Mouse (Mus musculus) hindbrain, embryonic 14.5 days (tissue): ENCODE results near the gene Hdhd5. TPM values are rescaled to one million over a fixed set of nuclear protein-coding genes. Genes with fewer than 3 reads are reported as not detected.

Experiments used
- ATAC-seq: fragments of 200-750 bp; cut with Nextera tagmentation; 2 replicates; pipeline ENCODE4 v1.8.0; 2017; ENCODE audit warnings: moderate number of reproducible peaks, mild to moderate bottlenecking, moderate TSS enrichment, moderate library complexity; ENCODE audit not compliant: low FRiP score
- DNase-seq: peaks from one replicate; pipeline ENCODE4 v3.0.0-alpha.2; 2015; ENCODE audit warnings: low spot score
- H3K27ac ChIP-seq: fragments of 300-500 bp; sonication (generic); 2 replicates; pipeline ENCODE4 v1.5.1; 2014; ENCODE audit warnings: mild to moderate bottlenecking, moderate library complexity
- H3K27me3 ChIP-seq: fragments of 300-500 bp; sonication (generic); 2 replicates; pipeline ENCODE4 v1.6.1; 2014; ENCODE audit warnings: mild to moderate bottlenecking, low read length, mixed read lengths; ENCODE audit not compliant: control insufficient read depth, insufficient read depth
- H3K36me3 ChIP-seq: fragments of 300-500 bp; sonication (generic); replicated peaks from 2 replicates; pipeline ENCODE4 v1.6.1; 2014; ENCODE audit not compliant: control insufficient read depth, insufficient read depth
- H3K4me1 ChIP-seq: fragments of 300-500 bp; sonication (generic); replicated peaks from 2 replicates; pipeline ENCODE4 v1.6.1; 2014; ENCODE audit warnings: antibody characterized with exemption, low read length, mixed read lengths; ENCODE audit not compliant: control insufficient read depth, insufficient read depth
- H3K4me2 ChIP-seq: fragments of 300-500 bp; sonication (generic); replicated peaks from 2 replicates; pipeline ENCODE4 v1.6.1; 2014; ENCODE audit warnings: mild to moderate bottlenecking, moderate library complexity
- H3K4me3 ChIP-seq: fragments of 300-500 bp; sonication (generic); replicated peaks from 2 replicates; pipeline ENCODE4 v1.5.1; 2014; ENCODE audit warnings: mild to moderate bottlenecking, low read length
- H3K9ac ChIP-seq: fragments of 300-500 bp; sonication (generic); 2 replicates; pipeline ENCODE4 v1.6.1; 2014
- H3K9me3 ChIP-seq: fragments of 300-500 bp; sonication (generic); 2 replicates; pipeline ENCODE4 v1.6.1; 2016; ENCODE audit warnings: low read length; ENCODE audit not compliant: control insufficient read depth
- WGBS: fragments of 180-500 bp; shearing (Covaris S2); extraction: QIAGEN DNeasy Blood & Tissue Kit; methylation state at CpG from one replicate; pipeline ENCODE4 v1.1.7; 2014; 5-methylcytosine and 5-hydroxymethylcytosine counted together
- polyA plus RNA-seq: library from polyadenylated mRNA; unstranded; fragments of >200 nt; fragmentation: Nextera tagmentation; extraction: Ambion mirVana; gene quantifications from 2 replicates; pipeline ENCODE4 v1.2.1, GENCODE M21; 2014

Gene Hdhd5
- polyA plus RNA-seq, 1 experiment from 2014 or later, result 13.4 TPM

DNA sequence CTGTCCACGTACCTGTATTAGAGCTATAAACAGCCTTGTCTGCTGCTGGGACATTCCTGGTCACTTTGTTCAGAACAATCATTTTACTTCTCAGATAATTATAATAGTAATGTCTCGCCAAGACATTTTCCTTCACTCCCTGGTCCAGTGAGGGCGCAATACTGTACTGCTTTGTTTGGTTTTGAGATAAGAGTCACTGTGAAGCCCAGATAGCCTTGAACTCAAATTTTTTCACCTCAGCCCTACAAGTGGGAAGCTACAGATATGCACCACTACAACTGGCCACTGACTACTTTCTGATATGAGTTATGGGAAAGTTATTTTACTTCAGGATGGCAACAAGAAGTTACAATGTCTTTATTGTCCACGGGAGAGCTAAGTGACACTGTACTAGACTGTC, 14.7 kb downstream of the Hdhd5 start:
- DNase-seq (no peak), ATAC-seq (no peak)
- H3K36me3 ChIP-seq, result peaks cover 63% of the 10 kb centered on the region
- H3K9ac ChIP-seq, result no peak overlapping the region
- H3K4me1 ChIP-seq, result no peaks in the 10 kb centered on the region
- WGBS, result 96% methylated on average over 4 of the region's 4 CpGs
- H3K4me3 ChIP-seq, result no peak overlapping the region
- H3K27ac ChIP-seq, result no peak overlapping the region
- no peaks in the 10 kb centered on the region for H3K27me3 ChIP-seq
- no peak overlapping the region for H3K4me2 ChIP-seq
- H3K9me3 ChIP-seq, result no peaks in the 10 kb centered on the region

DNA sequence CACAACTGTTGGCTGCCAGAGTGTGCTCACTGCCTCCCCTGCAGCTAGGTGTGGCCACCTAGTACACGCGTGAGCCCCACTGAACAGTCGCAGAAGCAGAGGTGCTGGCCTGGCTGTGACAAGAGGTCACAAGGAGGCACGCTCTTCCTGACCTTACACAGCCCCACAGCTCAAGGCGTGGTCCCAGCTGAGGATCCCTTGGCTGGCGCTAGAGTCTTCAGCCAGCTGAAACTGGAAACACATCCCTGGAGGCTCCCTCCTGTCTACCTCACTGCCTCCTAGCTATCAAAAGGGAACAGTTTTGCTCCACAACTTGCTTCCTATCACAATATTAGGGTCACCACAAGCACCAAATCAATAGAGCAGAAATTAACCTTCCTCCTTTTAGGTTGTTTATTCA, 19.9 kb downstream of the Hdhd5 start:
- Histone ChIP-seq H3K4me3 (no peak overlapping the region), H3K4me1 (no peaks in the 10 kb centered on the region), H3K27me3 (no peaks in the 10 kb centered on the region), H3K36me3 (peaks cover 58% of the 10 kb centered on the region), H3K9ac (no peak overlapping the region), H3K9me3 (no peaks in the 10 kb centered on the region), H3K4me2 (no peak overlapping the region), H3K27ac (no peak overlapping the region)
- DNase-seq, result no peak
- no peak for ATAC-seq
- 90% methylated on average over 6 of the region's 6 CpGs for WGBS

DNA sequence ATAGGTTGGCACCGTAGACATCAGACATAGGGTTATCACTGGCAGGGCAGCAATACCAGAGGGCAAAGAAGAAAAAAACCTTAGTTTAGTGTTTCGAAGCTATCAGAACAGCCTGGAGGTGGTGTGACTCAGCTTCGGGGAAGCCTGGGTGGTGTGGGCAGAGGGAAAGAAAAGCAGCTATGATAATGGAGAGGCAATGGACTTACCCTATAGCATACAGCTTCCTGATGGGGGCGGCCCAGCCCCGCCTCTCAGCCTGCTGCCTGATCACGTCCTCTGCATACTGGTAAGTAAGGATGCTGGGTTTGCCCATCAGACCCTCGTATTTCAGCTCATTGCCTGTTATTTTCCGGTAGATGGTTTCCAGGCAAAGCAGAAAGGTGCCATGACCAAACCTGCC, 20.7 kb downstream of the Hdhd5 start:
- no peak overlapping the region for H3K4me2 ChIP-seq
- peaks cover 55% of the 10 kb centered on the region for H3K36me3 ChIP-seq
- no peaks in the 10 kb centered on the region for H3K9me3 ChIP-seq
- H3K9ac ChIP-seq, result no peak overlapping the region; the same call in 1 of the 2 replicates
- WGBS, result 91% methylated on average over 8 of the region's 8 CpGs
- no peak overlapping the region for H3K4me3 ChIP-seq
- no peaks in the 10 kb centered on the region for H3K27me3 ChIP-seq
- no peaks in the 10 kb centered on the region for H3K4me1 ChIP-seq
- H3K27ac ChIP-seq, result no peak overlapping the region
- no peak for ATAC-seq
- DNase-seq, result no peak

DNA sequence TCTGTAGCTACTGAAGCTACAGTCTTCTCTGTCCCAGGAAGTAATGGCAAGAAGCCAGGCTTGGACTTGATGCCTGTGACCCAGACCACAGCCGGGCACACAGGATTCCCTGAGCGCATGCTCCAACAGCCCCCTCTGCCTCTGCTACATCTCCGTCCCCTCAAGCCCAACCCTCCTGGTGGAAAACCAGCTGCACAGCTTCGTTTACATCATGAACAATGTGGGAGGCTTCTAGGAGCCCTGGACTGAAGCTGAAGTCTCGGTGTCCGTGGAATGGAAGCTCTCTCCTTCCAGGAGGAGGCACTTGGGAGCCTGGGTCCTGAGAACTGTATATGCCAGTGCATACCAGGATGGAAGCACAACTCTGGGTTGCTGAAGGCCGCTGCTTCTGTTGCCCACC, 21.1 kb downstream of the Hdhd5 start:
- H3K9me3 ChIP-seq, result no peaks in the 10 kb centered on the region
- no peak overlapping the region; the same call in 1 of the 2 replicates for H3K9ac ChIP-seq
- ATAC-seq (no peak), DNase-seq (no peak)
- H3K4me3 ChIP-seq, result no peak overlapping the region
- WGBS, result 85% methylated on average over 7 of the region's 7 CpGs
- no peaks in the 10 kb centered on the region for H3K27me3 ChIP-seq
- no peak overlapping the region for H3K4me2 ChIP-seq
- H3K27ac ChIP-seq, result no peak overlapping the region
- no peaks in the 10 kb centered on the region for H3K4me1 ChIP-seq
- H3K36me3 ChIP-seq, result peaks cover 55% of the 10 kb centered on the region

DNA sequence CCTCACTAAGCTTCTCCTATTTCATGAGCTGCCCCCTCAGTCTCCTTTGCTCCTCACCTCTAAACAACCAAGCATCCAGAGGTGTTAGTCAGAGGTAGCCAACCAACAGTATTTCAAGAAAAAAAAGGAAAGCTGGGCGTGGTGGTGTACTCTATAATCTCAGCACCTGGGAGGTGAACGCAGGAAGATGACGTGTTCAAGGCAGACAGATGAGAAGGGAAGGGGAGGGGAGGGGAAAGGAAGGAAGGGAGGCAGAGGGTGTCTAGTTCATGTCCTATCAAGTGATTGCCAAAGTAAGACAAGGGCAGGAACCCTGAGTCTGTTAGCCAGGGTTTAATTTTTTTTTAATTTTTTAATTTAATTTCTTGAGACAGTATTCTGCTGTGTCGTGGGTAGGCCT, 22.5 kb downstream of the Hdhd5 start:
- Histone ChIP-seq H3K4me2 (no peak overlapping the region), H3K36me3 (peaks cover 42% of the 10 kb centered on the region), H3K9me3 (no peaks in the 10 kb centered on the region), H3K4me3 (no peak overlapping the region), H3K27me3 (no peaks in the 10 kb centered on the region), H3K9ac (no peak overlapping the region), H3K4me1 (no peaks in the 10 kb centered on the region), H3K27ac (no peak overlapping the region)
- DNase-seq (no peak), ATAC-seq (no peak)
- WGBS, result 95% methylated on average over 4 of the region's 4 CpGs

DNA sequence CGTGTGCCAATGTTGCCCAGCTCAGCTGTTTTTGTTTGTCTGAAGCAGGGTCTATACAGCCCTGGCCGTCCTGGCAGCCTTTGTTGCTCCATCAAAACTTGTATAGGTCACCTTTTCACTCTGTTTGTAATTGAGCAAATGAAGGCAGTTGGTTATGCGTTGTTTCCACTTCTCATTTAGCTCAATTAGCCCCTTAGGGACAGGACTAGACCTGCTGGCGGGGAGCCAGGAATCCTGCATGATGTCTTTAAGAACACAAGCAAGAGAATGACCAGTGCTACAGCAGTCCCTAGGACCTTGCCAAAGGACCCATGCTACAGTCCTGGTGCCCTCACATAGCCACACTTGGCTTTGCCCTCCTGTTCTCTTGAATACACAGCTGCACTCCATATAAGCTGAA, 25.6 kb downstream of the Hdhd5 start:
- Histone ChIP-seq H3K27me3 (no peaks in the 10 kb centered on the region), H3K36me3 (peaks cover 25% of the 10 kb centered on the region), H3K4me2 (no peak overlapping the region), H3K9ac (no peak overlapping the region), H3K4me1 (no peaks in the 10 kb centered on the region), H3K27ac (no peak overlapping the region), H3K4me3 (no peak overlapping the region), H3K9me3 (no peaks in the 10 kb centered on the region)
- DNase-seq, result no peak
- 51% methylated on average over 4 of the region's 4 CpGs for WGBS
- ATAC-seq, result no peak

DNA sequence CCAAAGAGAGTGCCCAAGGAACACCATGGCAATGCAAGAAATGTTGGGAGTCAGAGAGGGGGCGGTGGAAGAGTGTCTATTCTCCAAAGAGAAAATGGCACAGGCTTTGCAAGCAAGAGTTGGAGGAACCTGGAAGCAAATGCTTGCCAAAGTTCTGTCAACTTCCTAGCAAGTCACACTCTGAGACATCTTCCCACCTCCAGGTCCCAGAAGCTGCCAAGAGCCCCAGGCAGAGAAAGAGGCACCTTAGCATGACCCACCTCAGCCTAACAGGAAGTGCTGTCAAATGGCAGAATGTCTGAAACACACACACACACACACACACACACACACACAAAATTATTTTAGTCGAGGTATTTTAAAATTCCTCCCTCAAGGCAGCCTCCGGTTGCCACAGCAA, 27.1 kb downstream of the Hdhd5 start:
- ATAC-seq (no peak), DNase-seq (no peak)
- 82% methylated on average over 3 of the region's 3 CpGs for WGBS
- H3K27ac ChIP-seq, result no peak overlapping the region
- H3K36me3 ChIP-seq, result 0 out of 2 replicates have a peak, but pooled peaks cover 12% of the 10 kb centered on the region
- H3K4me2 ChIP-seq, result no peak overlapping the region
- H3K27me3 ChIP-seq, result no peaks in the 10 kb centered on the region
- no peaks in the 10 kb centered on the region for H3K9me3 ChIP-seq
- no peak overlapping the region for H3K9ac ChIP-seq
- H3K4me3 ChIP-seq, result no peak overlapping the region
- no peaks in the 10 kb centered on the region for H3K4me1 ChIP-seq

DNA sequence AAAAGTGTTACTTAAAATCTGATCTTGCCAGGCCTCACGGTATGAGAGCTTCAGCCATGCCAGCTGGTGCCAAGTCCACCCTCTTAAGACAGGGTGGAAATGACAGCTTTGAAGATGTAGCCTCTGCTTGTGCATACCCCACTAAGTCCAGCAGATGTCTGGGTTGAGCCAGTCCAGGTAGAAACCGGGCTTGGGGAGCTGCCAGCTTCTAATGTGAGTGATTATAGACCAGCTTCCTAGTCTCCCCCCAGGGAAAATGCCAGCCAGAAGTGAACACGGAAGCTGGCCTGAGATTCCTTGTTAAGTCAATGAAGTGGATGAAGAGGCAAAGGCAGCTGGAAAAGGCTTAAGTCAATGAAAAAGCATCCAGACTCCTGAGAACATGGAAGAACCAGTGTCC, 34.6 kb downstream of the Hdhd5 start:
- WGBS, result 29% methylated on average over 3 of the region's 3 CpGs
- ATAC-seq (no peak), DNase-seq (peak; percentile 37)
- no peaks in the 10 kb centered on the region for H3K27me3 ChIP-seq
- H3K9ac ChIP-seq, result no peak overlapping the region
- no peak overlapping the region for H3K4me3 ChIP-seq
- H3K9me3 ChIP-seq, result no peaks in the 10 kb centered on the region
- no peak overlapping the region for H3K27ac ChIP-seq
- H3K4me1 ChIP-seq, result peaks cover 21% of the 10 kb centered on the region
- no peak overlapping the region for H3K4me2 ChIP-seq
- no peaks in the 10 kb centered on the region for H3K36me3 ChIP-seq

DNA sequence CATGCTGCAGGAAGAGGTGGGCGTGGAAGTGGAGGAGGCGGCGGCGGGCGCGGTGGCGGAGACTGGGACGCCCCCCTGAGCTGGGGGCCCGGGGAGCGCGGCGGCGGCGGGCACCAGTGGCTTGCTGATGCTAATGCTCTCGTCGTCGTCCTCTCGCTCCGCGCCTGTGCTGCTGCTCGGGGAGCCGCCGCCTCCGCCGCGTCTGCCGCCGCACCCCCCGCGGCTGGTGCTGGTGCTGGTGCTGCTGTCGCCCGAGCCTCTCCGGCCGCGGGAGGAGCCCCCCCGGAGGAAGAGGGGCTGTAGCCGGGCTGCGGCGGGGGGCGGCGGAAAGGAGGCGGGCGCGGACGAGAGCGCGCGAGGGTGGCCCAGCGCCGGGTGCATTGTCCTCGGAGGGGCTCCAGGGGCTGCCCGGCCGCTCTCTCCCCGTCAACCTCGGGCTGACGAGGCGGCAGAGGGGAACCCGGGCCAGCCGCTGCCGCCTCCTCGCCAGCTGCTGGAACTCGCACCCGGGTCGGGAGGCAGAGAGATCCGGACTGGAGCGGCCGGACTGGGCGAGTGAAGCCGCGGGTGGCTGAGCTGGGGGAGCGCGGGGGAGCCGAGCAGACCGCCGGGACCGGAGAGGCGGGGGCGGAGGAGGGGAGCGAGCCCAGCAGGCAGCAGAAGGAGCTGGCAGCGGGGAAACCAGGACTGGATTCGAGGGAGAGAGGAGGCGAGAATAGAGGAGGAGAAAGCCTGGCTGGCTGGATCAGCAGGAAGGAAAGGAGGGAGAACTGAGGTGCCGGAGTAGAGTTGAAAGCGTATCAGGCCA, 37.5 kb downstream of the Hdhd5 start, which contains the start of gene Tmem121b:
Tmem121b (minus strand) TSS at position 434 of the 808 bp plus-strand sequence.
- H3K27me3 ChIP-seq, result no peaks in the 10 kb centered on the region
- H3K36me3 ChIP-seq, result no peaks in the 10 kb centered on the region
- peak; percentile 82 for DNase-seq
- WGBS, result under 1% methylated on average over 62 of the region's 84 CpGs
- H3K9me3 ChIP-seq, result no peaks in the 10 kb centered on the region
- H3K27ac ChIP-seq, result peak within 1 kb of the TSS; percentile 96
- peak within 1 kb of the TSS; percentile 81 for H3K4me3 ChIP-seq
- H3K9ac ChIP-seq, result peak within 1 kb of the TSS; percentile 85
- peak; percentile 87 for ATAC-seq
- peaks cover 43% of the 10 kb centered on the region for H3K4me1 ChIP-seq
- H3K4me2 ChIP-seq, result peak within 1 kb of the TSS; percentile 70
